Mouse (Mus musculus) left cerebral cortex, adult 18-20 months (tissue): Measurements from ENCODE around the gene Fryl. TPM values are rescaled to one million over a fixed set of nuclear protein-coding genes. Genes with fewer than 3 reads are reported as not detected.
A peak's percentile ranks its signal among the peaks of the same experiment; 100 is the strongest.

ENCODE experiments used
- DNase-seq, 2 experiments: peaks; one replicate each; pipeline ENCODE4 v3.0.0; 2021 to 2022; ENCODE audit warnings: low spot score in 2 of 2, mixed read lengths in 1 of 2
- total RNA-seq, 2 experiments: library from RNA; stranded (reverse); gene quantifications; 2 replicates each; pipeline ENCODE4 v1.2.3; 2021

Fryl gene
- total RNA-seq, 2 experiments from 2014 or later = 54.2 to 57.5 TPM

- no peak for DNase-seq
These were observed 1.3 kb upstream of the Fryl start for GRCm38 (mm10) chr5:73257723-73258122.

- DNase-seq = no peak
These were observed 677 bp upstream of the Fryl start for GRCm38 (mm10) chr5:73257096-73257495.

GRCm38 (mm10) chr5:73255321-73256251, 833 bp downstream of the Fryl start:
- peak; percentile 49 to 73 for DNase-seq

GRCm38 (mm10) chr5:73254660-73255059, 1.8 kb downstream of the Fryl start:
- DNase-seq = no peak

- DNase-seq = no peak
These were observed 3.7 kb downstream of the Fryl start for GRCm38 (mm10) chr5:73252739-73253138.

GRCm38 (mm10) chr5:73249341-73249740, 7.1 kb downstream of the Fryl start:
- no peak for DNase-seq

- DNase-seq = no peak
These were observed 8.2 kb downstream of the Fryl start for GRCm38 (mm10) chr5:73248211-73248610.

GRCm38 (mm10) chr5:73246414-73246813, 10.0 kb downstream of the Fryl start:
- DNase-seq = no peak

- no peak for DNase-seq
These were observed 12.0 kb downstream of the Fryl start for GRCm38 (mm10) chr5:73244403-73244802.

- no peak for DNase-seq
These were observed 14.5 kb downstream of the Fryl start for GRCm38 (mm10) chr5:73241966-73242365.

- no peak for DNase-seq
These were observed 15.1 kb downstream of the Fryl start for GRCm38 (mm10) chr5:73241332-73241731.

GRCm38 (mm10) chr5:73240391-73240790, 16.0 kb downstream of the Fryl start:
- DNase-seq = no peak

GRCm38 (mm10) chr5:73236894-73237334, 19.5 kb downstream of the Fryl start:
- DNase-seq = no peak

GRCm38 (mm10) chr5:73235201-73235600, 21.2 kb downstream of the Fryl start:
- no peak for DNase-seq

- DNase-seq = no peak
These were observed 23.2 kb downstream of the Fryl start for GRCm38 (mm10) chr5:73233018-73233881.

- DNase-seq = no peak
These were observed 24.2 kb downstream of the Fryl start for GRCm38 (mm10) chr5:73232267-73232666.

GRCm38 (mm10) chr5:73231835-73232234, 24.6 kb downstream of the Fryl start:
- no peak for DNase-seq

- DNase-seq = no peak
These were observed 26.2 kb downstream of the Fryl start for GRCm38 (mm10) chr5:73230171-73230570.

- DNase-seq = no peak
These were observed 27.0 kb downstream of the Fryl start for GRCm38 (mm10) chr5:73229467-73229866.

GRCm38 (mm10) chr5:73228291-73229049, 27.9 kb downstream of the Fryl start:
- DNase-seq = no peak

- peak; percentile 25 to 60 for DNase-seq
These were observed 28.8 kb downstream of the Fryl start for GRCm38 (mm10) chr5:73227518-73228101.
